Mouse (Mus musculus) midbrain, embryonic 16.5 days (tissue): ENCODE results near the gene Rgs6. TPM values are rescaled to one million over a fixed set of nuclear protein-coding genes. Genes with fewer than 3 reads are reported as not detected.

Source experiments
- ATAC-seq: fragments of 200-750 bp; cut with Nextera tagmentation; 2 replicates; pipeline ENCODE4 v1.8.0; 2017; ENCODE audit warnings: moderate TSS enrichment
- H3K27ac ChIP-seq: fragments of 300-500 bp; sonication (generic); 2 replicates; pipeline ENCODE4 v1.5.1; 2014; ENCODE audit warnings: mild to moderate bottlenecking, low read length, mixed read lengths
- H3K27me3 ChIP-seq: fragments of 300-500 bp; sonication (generic); 2 replicates; pipeline ENCODE4 v1.6.1; 2014; ENCODE audit warnings: low read depth, low read length, mixed read lengths; ENCODE audit not compliant: control insufficient read depth, insufficient read depth
- H3K36me3 ChIP-seq: fragments of 300-500 bp; sonication (generic); 2 replicates; pipeline ENCODE4 v1.6.1; 2014; ENCODE audit warnings: mild to moderate bottlenecking, low read length, moderate library complexity, mixed read lengths; ENCODE audit not compliant: control insufficient read depth, insufficient read depth
- H3K4me1 ChIP-seq: fragments of 300-500 bp; sonication (generic); 2 replicates; pipeline ENCODE4 v1.6.1; 2014; ENCODE audit warnings: mild to moderate bottlenecking, low read length, mixed read lengths; ENCODE audit not compliant: control insufficient read depth, insufficient read depth
- H3K4me2 ChIP-seq: fragments of 300-500 bp; sonication (generic); 2 replicates; pipeline ENCODE4 v1.6.1; 2014; ENCODE audit warnings: mild to moderate bottlenecking, low read length, mixed read lengths
- H3K4me3 ChIP-seq: fragments of 300-500 bp; sonication (generic); 2 replicates; pipeline ENCODE4 v1.5.1; 2014; ENCODE audit warnings: low read depth, mild to moderate bottlenecking, low read length, moderate library complexity, mixed read lengths
- H3K9ac ChIP-seq: fragments of 300-500 bp; sonication (generic); 2 replicates; pipeline ENCODE4 v1.6.1; 2014; ENCODE audit warnings: low read depth, low read length, mixed read lengths
- H3K9me3 ChIP-seq: fragments of 300-500 bp; sonication (generic); replicated peaks from 2 replicates; pipeline ENCODE4 v1.6.1; 2014; ENCODE audit warnings: mild to moderate bottlenecking, low read length, mixed read lengths; ENCODE audit not compliant: control insufficient read depth, poor library complexity, severe bottlenecking
- WGBS: fragments of 180-500 bp; shearing (Covaris S2); extraction: QIAGEN DNeasy Blood & Tissue Kit; methylation state at CpG from one replicate; pipeline ENCODE4 v1.1.7; 2014; 5-methylcytosine and 5-hydroxymethylcytosine counted together
- polyA plus RNA-seq: library from polyadenylated mRNA; unstranded; fragments of >200 nt; fragmentation: Nextera tagmentation; extraction: Ambion mirVana; gene quantifications from 2 replicates; pipeline ENCODE4 v1.2.1, GENCODE M21; 2015

The Rgs6 gene
- polyA plus RNA-seq, 1 experiment from 2014 or later = 17.9 TPM

GRCm38 (mm10) chr12:83150030-83150429 lies 561.9 kb downstream of the Rgs6 start:
- Histone ChIP-seq H3K9me3 (no peaks in the 10 kb centered on the region), H3K36me3 (no peaks in the 10 kb centered on the region), H3K4me2 (no peak overlapping the region), H3K4me1 (0 out of 2 replicates have a peak, but pooled peaks cover 7% of the 10 kb centered on the region), H3K4me3 (no peak overlapping the region), H3K27me3 (no peaks in the 10 kb centered on the region), H3K9ac (no peak overlapping the region), H3K27ac (no peak overlapping the region)
- ATAC-seq = no peak
- WGBS = 88% methylated on average over 7 of the region's 7 CpGs

DNA sequence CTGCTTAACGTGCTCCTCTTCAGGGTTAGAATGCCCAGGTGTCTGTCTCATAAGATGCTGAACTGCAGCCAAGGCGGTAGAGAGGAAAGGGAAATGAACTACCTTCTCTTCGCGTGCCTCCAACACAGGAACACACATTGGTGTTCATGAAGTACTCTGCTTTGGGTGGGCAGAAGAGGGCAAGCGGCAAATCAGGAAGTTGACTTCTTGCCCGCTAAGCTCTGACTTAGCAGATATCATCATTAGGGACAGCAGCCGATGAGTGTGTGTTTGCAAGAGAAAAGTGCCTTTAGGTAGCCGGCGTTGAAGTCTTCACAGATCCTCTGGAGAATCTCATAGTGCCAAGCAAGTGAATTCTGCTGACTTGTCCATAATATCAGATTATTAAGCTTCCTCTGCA lies 562.7 kb downstream of the Rgs6 start:
- Histone ChIP-seq H3K27ac (no peak overlapping the region), H3K9me3 (no peaks in the 10 kb centered on the region), H3K36me3 (no peaks in the 10 kb centered on the region), H3K4me1 (0 out of 2 replicates have a peak, but pooled peaks cover 7% of the 10 kb centered on the region), H3K27me3 (no peaks in the 10 kb centered on the region), H3K4me2 (no peak overlapping the region), H3K9ac (no peak overlapping the region), H3K4me3 (no peak overlapping the region)
- ATAC-seq = no peak
- WGBS = 89% methylated on average over 9 of the region's 9 CpGs

DNA sequence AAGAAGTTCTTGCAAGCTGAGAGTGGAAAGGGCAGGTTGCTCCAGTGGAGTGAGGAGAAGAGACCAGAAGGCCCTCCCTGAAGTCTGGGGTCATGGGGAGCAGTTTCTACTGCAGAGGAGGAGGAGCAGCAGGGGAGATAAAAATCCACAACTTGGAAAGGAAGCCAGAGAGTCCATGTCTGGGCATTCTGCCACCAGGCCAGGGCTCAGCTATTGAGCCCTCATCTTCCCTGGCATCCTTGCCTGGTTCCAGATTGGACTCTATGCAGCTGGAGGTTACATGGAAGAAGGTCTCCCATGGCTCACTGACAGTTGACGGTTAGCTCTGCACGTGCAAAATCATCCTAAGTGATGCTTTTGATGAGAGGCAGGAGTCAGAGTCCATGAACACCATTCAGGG lies 563.4 kb downstream of the Rgs6 start:
- 85% methylated on average over 2 of the region's 2 CpGs for WGBS
- 0 out of 2 replicates have a peak, but pooled peaks cover 6% of the 10 kb centered on the region for H3K4me1 ChIP-seq
- H3K4me2 ChIP-seq = no peak overlapping the region
- no peaks in the 10 kb centered on the region for H3K36me3 ChIP-seq
- no peak overlapping the region for H3K4me3 ChIP-seq
- no peak overlapping the region for H3K9ac ChIP-seq
- ATAC-seq = no peak
- no peaks in the 10 kb centered on the region for H3K27me3 ChIP-seq
- no peak overlapping the region for H3K27ac ChIP-seq
- no peaks in the 10 kb centered on the region for H3K9me3 ChIP-seq

DNA sequence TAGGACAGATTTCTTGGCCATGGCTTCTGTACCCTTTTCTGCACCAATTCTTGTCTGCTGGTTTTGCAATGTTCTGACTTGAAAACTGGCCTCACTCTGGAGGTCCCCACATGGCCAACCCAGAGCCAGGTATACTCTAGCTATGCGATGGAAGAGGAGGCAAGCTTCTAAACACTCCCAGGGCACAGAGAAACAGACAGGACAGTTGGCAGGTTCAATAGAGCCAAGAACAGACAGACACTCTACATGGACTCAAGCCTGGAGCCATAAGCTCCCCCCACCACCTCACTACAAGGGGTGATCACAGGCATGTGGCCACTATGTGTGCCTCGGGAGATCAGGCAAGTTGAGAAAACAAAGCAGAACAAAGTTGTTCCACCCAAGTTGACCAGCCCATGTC lies 572.1 kb downstream of the Rgs6 start:
- Histone ChIP-seq H3K9me3 (no peaks in the 10 kb centered on the region), H3K27ac (no peak overlapping the region), H3K4me3 (no peak overlapping the region), H3K36me3 (no peaks in the 10 kb centered on the region), H3K27me3 (no peaks in the 10 kb centered on the region), H3K4me2 (no peak overlapping the region), H3K9ac (no peak overlapping the region), H3K4me1 (peaks cover 3% of the 10 kb centered on the region; the same call in 1 of the 2 replicates)
- 78% methylated on average over 2 of the region's 2 CpGs for WGBS
- no peak for ATAC-seq

DNA sequence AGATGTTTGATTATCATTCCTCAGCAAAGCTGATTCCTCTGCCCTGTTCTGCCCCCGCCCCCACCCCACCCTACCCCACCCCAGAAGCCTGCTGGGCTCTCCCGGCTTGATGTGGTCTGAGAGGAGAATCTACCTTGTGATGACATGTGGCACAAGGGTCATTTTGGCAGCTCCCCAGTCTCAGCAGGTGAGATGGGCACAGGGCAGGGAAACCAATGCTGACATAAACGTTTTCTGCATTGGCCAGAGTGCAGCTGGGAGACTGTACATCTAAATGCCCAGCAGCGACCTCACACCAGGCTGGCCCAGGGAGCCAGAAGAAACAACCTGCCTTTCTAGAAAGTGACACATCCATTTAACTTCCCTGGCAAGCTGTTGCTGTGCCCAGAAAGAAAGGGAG lies 572.6 kb downstream of the Rgs6 start:
- H3K36me3 ChIP-seq = no peaks in the 10 kb centered on the region
- no peak overlapping the region for H3K4me2 ChIP-seq
- H3K27ac ChIP-seq = no peak overlapping the region
- no peak overlapping the region for H3K4me3 ChIP-seq
- no peak overlapping the region for H3K9ac ChIP-seq
- 76% methylated on average over 4 of the region's 4 CpGs for WGBS
- no peaks in the 10 kb centered on the region for H3K27me3 ChIP-seq
- H3K4me1 ChIP-seq = peaks cover 3% of the 10 kb centered on the region; the same call in 1 of the 2 replicates
- ATAC-seq = no peak
- H3K9me3 ChIP-seq = no peaks in the 10 kb centered on the region

GRCm38 (mm10) chr12:83163721-83164120 lies 575.6 kb downstream of the Rgs6 start:
- Histone ChIP-seq H3K36me3 (no peaks in the 10 kb centered on the region), H3K4me2 (no peak overlapping the region), H3K27me3 (no peaks in the 10 kb centered on the region), H3K4me1 (peaks cover 3% of the 10 kb centered on the region; the same call in 1 of the 2 replicates), H3K9ac (no peak overlapping the region), H3K4me3 (no peak overlapping the region), H3K27ac (no peak overlapping the region), H3K9me3 (no peaks in the 10 kb centered on the region)
- ATAC-seq = no peak
- 81% methylated on average over 5 of the region's 5 CpGs for WGBS

DNA sequence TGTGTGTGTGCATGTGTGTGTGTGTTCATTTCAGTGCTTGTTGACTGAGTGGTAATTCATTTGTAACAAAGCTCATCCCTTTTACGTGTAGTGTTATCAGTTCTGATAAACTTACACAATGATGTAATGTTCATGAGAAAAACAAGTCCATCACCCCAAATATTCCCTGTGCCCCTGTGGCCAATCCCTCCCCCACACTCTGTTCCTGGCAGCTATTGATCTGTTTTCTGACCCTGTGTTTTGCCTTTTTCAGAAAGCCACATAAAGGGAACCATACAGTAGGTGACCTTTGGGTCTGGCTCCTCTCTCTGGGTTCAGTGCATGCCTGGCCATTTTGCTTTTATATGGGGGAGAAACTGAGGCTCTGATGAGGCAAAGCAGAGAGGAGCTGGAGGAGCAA lies 577.0 kb downstream of the Rgs6 start:
- Histone ChIP-seq H3K9ac (no peak overlapping the region), H3K4me1 (peaks cover 14% of the 10 kb centered on the region), H3K4me3 (no peak overlapping the region), H3K27ac (no peak overlapping the region), H3K27me3 (no peaks in the 10 kb centered on the region), H3K36me3 (no peaks in the 10 kb centered on the region), H3K9me3 (no peaks in the 10 kb centered on the region), H3K4me2 (no peak overlapping the region)
- 100% methylated on average over 1 of the region's 1 CpGs for WGBS
- no peak for ATAC-seq

DNA sequence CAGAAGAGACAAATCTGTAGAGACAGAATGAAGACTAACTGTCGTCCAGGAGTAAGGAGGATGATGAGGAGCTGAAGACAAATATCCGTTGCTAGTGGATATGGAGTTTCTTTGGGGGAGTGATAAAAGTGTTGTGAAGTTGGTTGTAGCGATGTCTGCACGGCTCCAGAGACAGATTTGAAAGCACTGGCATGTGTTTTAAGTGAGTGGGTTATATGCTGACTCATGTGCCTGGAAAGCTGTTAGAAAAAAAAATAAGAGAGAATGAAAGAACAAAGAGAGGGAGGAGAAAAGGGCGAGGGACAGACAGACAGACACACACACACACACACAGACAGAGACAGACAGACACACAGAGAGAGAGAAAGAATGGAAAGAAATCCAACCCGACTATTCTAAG lies 580.2 kb downstream of the Rgs6 start:
- no peaks in the 10 kb centered on the region for H3K36me3 ChIP-seq
- WGBS = 89% methylated on average over 6 of the region's 6 CpGs
- H3K4me2 ChIP-seq = no peak overlapping the region
- H3K4me1 ChIP-seq = peaks cover 18% of the 10 kb centered on the region
- no peak overlapping the region for H3K27ac ChIP-seq
- no peak overlapping the region for H3K4me3 ChIP-seq
- H3K9me3 ChIP-seq = no peaks in the 10 kb centered on the region
- no peak overlapping the region for H3K9ac ChIP-seq
- H3K27me3 ChIP-seq = no peaks in the 10 kb centered on the region
- no peak for ATAC-seq

GRCm38 (mm10) chr12:83169495-83170209 lies 581.6 kb downstream of the Rgs6 start:
- Histone ChIP-seq H3K27me3 (no peaks in the 10 kb centered on the region), H3K4me2 (peak overlapping the region; percentile 19; the same call in 1 of the 2 replicates), H3K27ac (peak overlapping the region; percentile 55), H3K4me1 (peaks cover 18% of the 10 kb centered on the region), H3K36me3 (no peaks in the 10 kb centered on the region), H3K9ac (peak overlapping the region; percentile 31; the same call in 1 of the 2 replicates), H3K4me3 (no peak overlapping the region), H3K9me3 (no peaks in the 10 kb centered on the region)
- peak; percentile 61; the same call in 1 of the 2 replicates for ATAC-seq
- WGBS = 17% methylated on average over 12 of the region's 12 CpGs
